Mouse (Mus musculus) heart, adult 2 months (tissue): Measurements from ENCODE around the gene Olfr360. TPM values are rescaled to one million over a fixed set of nuclear protein-coding genes. Genes with fewer than 3 reads are reported as not detected.
"Not testable (repeated sequence)": the region's sequence is repeated elsewhere in the genome, so short reads cannot be mapped to it uniquely, and the experiment has no call there.

Experiments
- DNase-seq, 2 experiments: peaks; one replicate each; pipeline ENCODE4 v3.0.0; 2021
- H3K27ac ChIP-seq: fragments of 200-600 bp; 2 replicates; pipeline ENCODE4 v1.8.1; 2022
- H3K27me3 ChIP-seq: fragments of 200-500 bp; 2 replicates; pipeline ENCODE4 v1.6.1; 2012; ENCODE audit warnings: mild to moderate bottlenecking, low read length, inconsistent platforms, mixed read lengths; ENCODE audit not compliant: control insufficient read depth, insufficient read depth
- H3K36me3 ChIP-seq: fragments of 200-500 bp; 2 replicates; pipeline ENCODE4 v1.6.1; 2012; ENCODE audit warnings: low read length, inconsistent platforms; ENCODE audit not compliant: control insufficient read depth, insufficient read depth
- H3K4me1 ChIP-seq: fragments of 200-500 bp; 2 replicates; pipeline ENCODE4 v1.6.1; 2011; ENCODE audit warnings: low read length; ENCODE audit not compliant: control insufficient read depth, insufficient read depth
- H3K4me3 ChIP-seq: fragments of 200-600 bp; 2 replicates; pipeline ENCODE4 v1.8.1; 2022
- H3K79me2 ChIP-seq: fragments of 200-500 bp; replicated peaks from 2 replicates; pipeline ENCODE4 v1.6.1; 2012; ENCODE audit warnings: mild to moderate bottlenecking, inconsistent platforms, low read length, moderate library complexity, mixed read lengths; ENCODE audit not compliant: control insufficient read depth, insufficient read depth
- H3K9ac ChIP-seq: fragments of 200-500 bp; 2 replicates; pipeline ENCODE4 v1.6.1; 2012; ENCODE audit warnings: low read depth, mild to moderate bottlenecking, control low read depth, inconsistent platforms, low read length, mixed read lengths
- CTCF ChIP-seq: fragments of 200-600 bp; IDR thresholded peaks from 2 replicates; pipeline ENCODE4 v1.8.1; 2022; ENCODE audit warnings: antibody characterized with exemption, mild to moderate bottlenecking, moderate library complexity
- EP300 ChIP-seq: fragments of 200-500 bp; IDR thresholded peaks from 2 replicates; pipeline ENCODE4 v1.6.1; 2011; ENCODE audit warnings: low read depth, low read length, control low read depth; ENCODE audit not compliant: insufficient read depth
- POLR2A ChIP-seq: fragments of 200-500 bp; IDR thresholded peaks from 2 replicates; pipeline ENCODE4 v1.6.1; 2011; ENCODE audit warnings: mild to moderate bottlenecking, low read depth, low read length, control low read depth; ENCODE audit not compliant: insufficient read depth
- WGBS: fragments of 180-500 bp; shearing (Covaris S2); methylation state at CpG from one replicate; pipeline ENCODE4 v1.1.7; 2018; 5-methylcytosine and 5-hydroxymethylcytosine counted together
- intact Hi-C: fragments of 180-260 bp; cut with DNase I; formaldehyde crosslinking; loops from one replicate; pipeline ENCODE4 v1.15.1; 2025
- long read RNA-seq: library from polyadenylated mRNA; stranded (forward); transcript quantifications from one replicate; pipeline ENCODE4 v2.0.0, GENCODE M21; 2021
- polyA plus RNA-seq: library from polyadenylated mRNA; depleted of rRNA; stranded (reverse); fragments of >200 nt; gene quantifications from 2 replicates; pipeline ENCODE4 v1.2.3, GENCODE M21; 2012; rRNA removed
- total RNA-seq, 2 experiments: library from RNA; stranded (reverse); gene quantifications; 2 replicates each; pipeline ENCODE4 v1.2.3; 2021

The Olfr360 gene
- not detected for total RNA-seq
- not detected in 2 replicates for polyA plus RNA-seq
- long read RNA-seq: 0 reads

DNA sequence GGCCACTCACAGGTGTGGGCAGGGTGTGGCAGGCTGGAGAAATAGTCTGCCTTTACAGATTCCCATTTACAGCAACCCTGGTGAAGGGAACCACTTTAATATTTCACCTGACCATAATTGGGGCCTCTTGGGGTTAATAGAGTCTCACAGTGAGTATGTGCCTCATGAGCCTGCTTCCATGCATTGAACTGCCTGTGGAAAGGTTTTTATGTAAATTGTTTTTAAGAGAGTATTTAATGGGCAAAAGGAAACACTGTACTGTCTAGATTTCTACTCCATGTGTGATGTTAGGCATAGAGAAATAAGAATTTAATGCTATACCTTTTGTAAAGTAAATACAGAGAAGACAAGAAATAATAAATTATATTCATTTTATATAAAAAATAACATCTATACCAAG is at the start of gene Olfr360:
Gene Olfr360 (plus strand): TSS at position 301 of the 400 bp plus-strand sequence.
- H3K27me3 ChIP-seq: no peaks in the 10 kb centered on the region
- no peaks in the 10 kb centered on the region for H3K4me1 ChIP-seq
- H3K27ac ChIP-seq: no peak within 1 kb of the TSS
- H3K4me3 ChIP-seq: no peak within 1 kb of the TSS
- no peak for TF ChIP-seq EP300
- no peak for TF ChIP-seq POLR2A
- TF ChIP-seq CTCF: no peak
- no peak for DNase-seq
- intact Hi-C loops: no loop called here
- H3K79me2 ChIP-seq: no peaks in the 10 kb centered on the region
- H3K9ac ChIP-seq: no peak within 1 kb of the TSS
- H3K36me3 ChIP-seq: no peaks in the 10 kb centered on the region

DNA sequence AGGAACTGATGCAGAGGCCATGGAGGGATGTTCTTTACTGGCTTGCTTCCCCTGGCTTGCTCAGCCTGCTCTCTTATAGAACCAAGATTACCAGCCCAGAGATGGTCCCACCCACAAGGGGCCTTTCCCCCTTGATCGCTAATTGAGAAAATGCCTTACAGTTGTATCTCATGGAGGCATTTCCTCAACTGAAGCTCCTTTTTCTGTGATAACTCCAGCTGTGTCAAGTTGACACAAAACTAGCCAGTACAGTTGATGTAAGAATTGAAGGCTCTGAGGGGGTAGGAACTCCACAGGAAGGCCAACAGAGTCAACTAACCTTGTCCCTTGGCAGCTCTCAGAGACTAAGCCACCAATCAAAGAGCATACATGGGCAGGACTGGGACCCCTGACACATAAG is 23.6 kb downstream of the Olfr360 start, which contains the start of gene Olfr361:
Gene Olfr361 (minus strand): TSS at position 101 of the 400 bp plus-strand sequence.
- H3K9ac ChIP-seq, intact Hi-C loops: not testable (repeated sequence)
- WGBS: 30% methylated on average over 1 of the region's 1 CpGs

DNA sequence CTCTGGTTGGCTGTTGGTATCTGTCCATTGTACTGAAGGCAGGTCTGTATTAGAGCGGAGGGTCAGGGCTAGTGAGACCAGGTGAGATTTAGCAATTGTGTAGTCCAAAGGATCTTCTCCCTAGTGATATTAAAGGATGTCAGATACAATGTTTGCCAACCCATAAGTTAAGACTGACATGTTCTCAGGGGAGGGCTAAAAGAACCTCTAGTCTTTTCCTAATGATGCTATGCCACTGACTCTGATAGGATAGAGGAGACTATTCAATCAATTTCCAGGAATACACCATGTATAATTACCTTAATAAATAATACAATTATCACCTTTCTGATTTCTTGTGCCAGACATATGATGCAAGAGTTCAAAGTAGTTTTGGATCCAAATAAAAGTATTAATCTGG is 52.3 kb downstream of the Olfr360 start, which contains the start of gene Olfr362:
Gene Olfr362 (minus strand): TSS at position 101 of the 400 bp plus-strand sequence.
- Histone ChIP-seq H3K79me2 (no peaks in the 10 kb centered on the region), H3K27me3 (0 out of 2 replicates have a peak, but pooled peaks cover 2% of the 10 kb centered on the region), H3K9ac (no peak within 1 kb of the TSS), H3K36me3 (no peaks in the 10 kb centered on the region), H3K4me1 (no peaks in the 10 kb centered on the region), H3K4me3 (no peak within 1 kb of the TSS), H3K27ac (no peak within 1 kb of the TSS)
- TF ChIP-seq POLR2A: no peak
- TF ChIP-seq EP300: no peak
- no peak for TF ChIP-seq CTCF
- 75% methylated on average over 1 of the region's 1 CpGs for WGBS
- intact Hi-C loops: no loop called here
- no peak for DNase-seq

More for the DNA sequence above, 23.6 kb downstream of the Olfr360 start, which contains the start of gene Olfr361:
- H3K27me3 ChIP-seq, H3K79me2 ChIP-seq, DNase-seq, H3K36me3 ChIP-seq, H3K4me3 ChIP-seq, H3K27ac ChIP-seq, H3K4me1 ChIP-seq: not testable (repeated sequence)

Other genes starting within 250 kb of the Olfr360 start
- not detected for gene Olfr3, start 248.7 kb upstream of the Olfr360 start, total RNA-seq
- gene Olfr3, start 248.7 kb upstream of the Olfr360 start, polyA plus RNA-seq: not detected in 2 replicates
- not detected for gene Olfr350, start 219.4 kb upstream of the Olfr360 start, total RNA-seq
- not detected in 2 replicates for gene Olfr350, start 219.4 kb upstream of the Olfr360 start, polyA plus RNA-seq
- not detected for gene Olfr351, start 203.1 kb upstream of the Olfr360 start, total RNA-seq
- not detected in 2 replicates for gene Olfr351, start 203.1 kb upstream of the Olfr360 start, polyA plus RNA-seq
- gene Olfr352, start 197.3 kb upstream of the Olfr360 start, total RNA-seq: not detected
- gene Olfr352, start 197.3 kb upstream of the Olfr360 start, polyA plus RNA-seq: not detected in 2 replicates
- not detected for gene Olfr353, start 172.8 kb upstream of the Olfr360 start, total RNA-seq
- not detected in 2 replicates for gene Olfr353, start 172.8 kb upstream of the Olfr360 start, polyA plus RNA-seq
- not detected for gene Olfr354, start 160.1 kb upstream of the Olfr360 start, total RNA-seq
- not detected in 2 replicates for gene Olfr354, start 160.1 kb upstream of the Olfr360 start, polyA plus RNA-seq
- gene Olfr355, start 136.8 kb upstream of the Olfr360 start, total RNA-seq: not detected
- not detected in 2 replicates for gene Olfr355, start 136.8 kb upstream of the Olfr360 start, polyA plus RNA-seq
- not detected for gene Olfr356, start 128.6 kb upstream of the Olfr360 start, total RNA-seq
- gene Olfr356, start 128.6 kb upstream of the Olfr360 start, polyA plus RNA-seq: not detected in 2 replicates
- gene Olfr357, start 71.9 kb upstream of the Olfr360 start, total RNA-seq: not detected
- not detected in 2 replicates for gene Olfr357, start 71.9 kb upstream of the Olfr360 start, polyA plus RNA-seq
- gene Olfr358, start 56.4 kb upstream of the Olfr360 start, total RNA-seq: not detected
- not detected in 2 replicates for gene Olfr358, start 56.4 kb upstream of the Olfr360 start, polyA plus RNA-seq
- not detected for gene Olfr361, start 23.5 kb downstream of the Olfr360 start, total RNA-seq
- not detected in 2 replicates for gene Olfr361, start 23.5 kb downstream of the Olfr360 start, polyA plus RNA-seq
- gene Olfr362, start 52.2 kb downstream of the Olfr360 start, total RNA-seq: not detected
- gene Olfr362, start 52.2 kb downstream of the Olfr360 start, polyA plus RNA-seq: not detected in 2 replicates
- gene Olfr364-ps1, start 73.6 kb downstream of the Olfr360 start, total RNA-seq: not detected
- not detected in 2 replicates for gene Olfr364-ps1, start 73.6 kb downstream of the Olfr360 start, polyA plus RNA-seq
- gene Olfr365, start 122.5 kb downstream of the Olfr360 start, total RNA-seq: not detected
- gene Olfr365, start 122.5 kb downstream of the Olfr360 start, polyA plus RNA-seq: not detected in 2 replicates
- not detected for gene Olfr366, start 145.8 kb downstream of the Olfr360 start, total RNA-seq
- not detected in 2 replicates for gene Olfr366, start 145.8 kb downstream of the Olfr360 start, polyA plus RNA-seq